Mouse (Mus musculus): ENCODE measurements around the gene Iqcj.

Iqcj gene

GRCm38 (mm10) chr3:67892026-67892705 lies at the start of gene Iqcj, which contains the start of gene Iqschfp:
Gene Iqcj (plus strand): TSS chr3:67892220.
Gene Iqschfp (plus strand): TSS chr3:67892232.
- no peak for DNase-seq (ENCODE audit: low spot score)

GRCm38 (mm10) chr3:67852397-67852796 lies 39.6 kb upstream of the Iqcj start:
- no peak for DNase-seq (ENCODE audit: low spot score)

- DNase-seq (ENCODE audit: low spot score): no peak
These were observed 30.5 kb upstream of the Iqcj start for GRCm38 (mm10) chr3:67861524-67861923.

- no peak for DNase-seq (ENCODE audit: low spot score)
These were observed 24.5 kb upstream of the Iqcj start for GRCm38 (mm10) chr3:67867420-67868065.

GRCm38 (mm10) chr3:67869424-67869823 lies 22.6 kb upstream of the Iqcj start:
- DNase-seq (ENCODE audit: low spot score): no peak

GRCm38 (mm10) chr3:67877253-67877652 lies 14.8 kb upstream of the Iqcj start:
- no peak for DNase-seq (ENCODE audit: low spot score)

GRCm38 (mm10) chr3:67884335-67884734 lies 7.7 kb upstream of the Iqcj start:
- DNase-seq (ENCODE audit: low spot score): no peak

- no peak for DNase-seq (ENCODE audit: low spot score)
These were observed 5.8 kb upstream of the Iqcj start for GRCm38 (mm10) chr3:67886176-67886575.

- DNase-seq (ENCODE audit: low spot score): no peak
These were observed 4.8 kb upstream of the Iqcj start for GRCm38 (mm10) chr3:67887251-67887650.

GRCm38 (mm10) chr3:67892768-67893167 lies 748 bp downstream of the Iqcj start:
- no peak for DNase-seq (ENCODE audit: low spot score)

GRCm38 (mm10) chr3:67902517-67902916 lies 10.5 kb downstream of the Iqcj start:
- no peak for DNase-seq (ENCODE audit: low spot score)

- DNase-seq (ENCODE audit: low spot score): no peak
These were observed 16.6 kb downstream of the Iqcj start for GRCm38 (mm10) chr3:67908586-67908985.

GRCm38 (mm10) chr3:67918098-67918497 lies 26.1 kb downstream of the Iqcj start:
- DNase-seq (ENCODE audit: low spot score): no peak

- no peak for DNase-seq (ENCODE audit: low spot score)
These were observed 26.7 kb downstream of the Iqcj start for GRCm38 (mm10) chr3:67918634-67919259.

- no peak for DNase-seq (ENCODE audit: low spot score)
These were observed 31.1 kb downstream of the Iqcj start for GRCm38 (mm10) chr3:67923095-67923494.

GRCm38 (mm10) chr3:67925453-67925852 lies 33.4 kb downstream of the Iqcj start:
- no peak for DNase-seq (ENCODE audit: low spot score)

GRCm38 (mm10) chr3:67930424-67931133 lies 38.6 kb downstream of the Iqcj start:
- DNase-seq (ENCODE audit: low spot score): no peak

GRCm38 (mm10) chr3:67931181-67931580 lies 39.2 kb downstream of the Iqcj start:
- DNase-seq (ENCODE audit: low spot score): no peak

GRCm38 (mm10) chr3:67931914-67932313 lies 39.9 kb downstream of the Iqcj start:
- DNase-seq (ENCODE audit: low spot score): no peak

GRCm38 (mm10) chr3:67935829-67936228 lies 43.8 kb downstream of the Iqcj start:
- DNase-seq (ENCODE audit: low spot score): no peak

GRCm38 (mm10) chr3:67947000-67947399 lies 55.0 kb downstream of the Iqcj start:
- no peak for DNase-seq (ENCODE audit: low spot score)

GRCm38 (mm10) chr3:67952517-67952940 lies 60.5 kb downstream of the Iqcj start:
- DNase-seq (ENCODE audit: low spot score): no peak

All from testis, postnatal 14 days (tissue).